Mouse (Mus musculus): ENCODE measurements at regions not wholly inside any gene's neighbourhood (a gene's known extent, or its start where the extent isn't known, plus 50 kb on each side); places are given as distances from the start of the nearest gene placed in this dataset.

DNA sequence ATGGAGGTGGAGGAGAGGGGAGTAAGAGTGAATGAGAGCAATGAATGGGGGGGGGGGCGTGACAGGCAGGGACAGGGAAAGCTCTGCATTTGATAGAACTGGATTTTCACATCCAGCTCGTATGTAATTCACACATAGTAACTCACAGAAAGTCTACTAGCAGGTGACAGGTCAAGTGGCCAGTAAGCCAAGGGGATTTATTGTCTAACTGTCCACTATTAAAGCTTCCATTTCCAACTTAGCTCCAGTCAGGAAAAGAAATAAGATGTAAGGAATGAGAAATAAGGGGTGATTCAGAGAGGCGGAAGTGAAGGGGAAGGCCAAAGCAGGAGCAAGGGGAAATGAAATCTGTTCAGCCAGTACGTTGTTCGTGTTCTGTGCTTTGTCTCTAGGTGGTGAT lies 83.4 kb downstream of the Prlhr start:
- TF ChIP-seq CTCF (IDR thresholded peaks at IDR 0.05; ENCODE audit: extremely low read depth, insufficient read depth, low read length) (no peak), POLR2A (IDR thresholded peaks at IDR 0.05; ENCODE audit: extremely low read depth, insufficient read depth, low read length) (no peak)

Measured in cortical plate, adult 2 months (tissue).